Mouse (Mus musculus) midbrain, embryonic 13.5 days (tissue): Measurements from ENCODE around the gene Ppp1r8. TPM values are rescaled to one million over a fixed set of nuclear protein-coding genes. Genes with fewer than 3 reads are reported as not detected.

Experiments
- ATAC-seq: fragments of 200-750 bp; cut with Nextera tagmentation; 2 replicates; pipeline ENCODE4 v1.8.0; 2017; ENCODE audit warnings: mild to moderate bottlenecking, moderate TSS enrichment, moderate library complexity
- H3K27ac ChIP-seq: fragments of 300-500 bp; sonication (generic); 2 replicates; pipeline ENCODE4 v1.5.1; 2015; ENCODE audit warnings: inconsistent platforms, mild to moderate bottlenecking, moderate library complexity
- H3K27me3 ChIP-seq: fragments of 300-500 bp; sonication (generic); 2 replicates; pipeline ENCODE4 v1.6.1; 2015; ENCODE audit warnings: mild to moderate bottlenecking, inconsistent platforms
- H3K36me3 ChIP-seq: fragments of 300-500 bp; sonication (generic); 2 replicates; pipeline ENCODE4 v1.6.1; 2015; ENCODE audit warnings: mild to moderate bottlenecking, inconsistent platforms
- H3K4me1 ChIP-seq: fragments of 300-500 bp; sonication (generic); replicated peaks from 2 replicates; pipeline ENCODE4 v1.6.1; 2015; ENCODE audit warnings: inconsistent platforms
- H3K4me2 ChIP-seq: fragments of 300-500 bp; sonication (generic); replicated peaks from 2 replicates; pipeline ENCODE4 v1.6.1; 2015; ENCODE audit warnings: moderate library complexity, mild to moderate bottlenecking, inconsistent platforms
- H3K4me3 ChIP-seq: fragments of 300-500 bp; sonication (generic); replicated peaks from 2 replicates; pipeline ENCODE4 v1.5.1; 2015; ENCODE audit warnings: mild to moderate bottlenecking, inconsistent platforms
- H3K9ac ChIP-seq: fragments of 300-500 bp; sonication (generic); replicated peaks from 2 replicates; pipeline ENCODE4 v1.6.1; 2015; ENCODE audit warnings: mild to moderate bottlenecking, inconsistent platforms
- H3K9me3 ChIP-seq: fragments of 300-500 bp; sonication (generic); 2 replicates; pipeline ENCODE4 v1.6.1; 2016; ENCODE audit warnings: mild to moderate bottlenecking, inconsistent platforms
- WGBS: fragments of 180-500 bp; shearing (Covaris S2); methylation state at CpG from one replicate; pipeline ENCODE4 v1.1.7; 2015; 5-methylcytosine and 5-hydroxymethylcytosine counted together
- polyA plus RNA-seq: library from polyadenylated mRNA; unstranded; fragments of >200 nt; fragmentation: Nextera tagmentation; extraction: Ambion mirVana; gene quantifications from 2 replicates; pipeline ENCODE4 v1.2.1, GENCODE M21; 2015

The Ppp1r8 gene
- polyA plus RNA-seq, result 59.8 and 60.4 TPM in 2 replicates

- Histone ChIP-seq H3K36me3 (peaks cover 33% of the 10 kb centered on the region), H3K4me3 (peak within 1 kb of the TSS; percentile 93), H3K9me3 (no peaks in the 10 kb centered on the region), H3K4me2 (peak within 1 kb of the TSS; percentile 63), H3K27ac (peak within 1 kb of the TSS; percentile 85), H3K9ac (peak within 1 kb of the TSS; percentile 96), H3K4me1 (peaks cover 17% of the 10 kb centered on the region), H3K27me3 (no peaks in the 10 kb centered on the region)
- under 1% methylated on average over 40 of the region's 40 CpGs for WGBS
- ATAC-seq, result peak; percentile 99
These were observed at the start of gene Ppp1r8 for GRCm38 (mm10) chr4:132842970-132843704. TSS of gene Ppp1r8 (minus strand) at chr4:132843169.

- Histone ChIP-seq H3K9me3 (no peaks in the 10 kb centered on the region), H3K27me3 (no peaks in the 10 kb centered on the region), H3K4me1 (peaks cover 33% of the 10 kb centered on the region), H3K36me3 (peaks cover 9% of the 10 kb centered on the region; the same call in 1 of the 2 replicates), H3K4me2 (peak overlapping the region; percentile 82), H3K9ac (peak overlapping the region; percentile 96), H3K27ac (peak overlapping the region; percentile 84; the same call in 1 of the 2 replicates), H3K4me3 (peak overlapping the region; percentile 97)
- ATAC-seq, result no peak
- WGBS, result 15% methylated on average over 9 of the region's 9 CpGs
These were observed 41.9 kb upstream of the Ppp1r8 start for GRCm38 (mm10) chr4:132884844-132885374.

GRCm38 (mm10) chr4:132884064-132884843 is 41.3 kb upstream of the Ppp1r8 start, which contains the start of gene Stx12:
TSS of gene Stx12 (minus strand) at chr4:132884509.
- Histone ChIP-seq H3K27ac (peak within 1 kb of the TSS; percentile 84), H3K27me3 (no peaks in the 10 kb centered on the region), H3K4me3 (peak within 1 kb of the TSS; percentile 97), H3K9ac (peak within 1 kb of the TSS; percentile 96), H3K4me1 (peaks cover 33% of the 10 kb centered on the region), H3K36me3 (peaks cover 9% of the 10 kb centered on the region; the same call in 1 of the 2 replicates), H3K9me3 (no peaks in the 10 kb centered on the region), H3K4me2 (peak within 1 kb of the TSS; percentile 82)
- under 1% methylated on average over 72 of the region's 72 CpGs for WGBS
- peak; percentile 96 for ATAC-seq

GRCm38 (mm10) chr4:132883561-132884063 is 40.6 kb upstream of the Ppp1r8 start:
- H3K9ac ChIP-seq, result peak overlapping the region; percentile 96
- H3K27me3 ChIP-seq, result no peaks in the 10 kb centered on the region
- no peaks in the 10 kb centered on the region for H3K9me3 ChIP-seq
- peak overlapping the region; percentile 82 for H3K4me2 ChIP-seq
- H3K27ac ChIP-seq, result peak overlapping the region; percentile 84
- WGBS, result 5% methylated on average over 21 of the region's 21 CpGs
- no peak; the same call in 1 of the 2 replicates for ATAC-seq
- H3K4me3 ChIP-seq, result peak overlapping the region; percentile 97
- peaks cover 9% of the 10 kb centered on the region; the same call in 1 of the 2 replicates for H3K36me3 ChIP-seq
- H3K4me1 ChIP-seq, result peaks cover 33% of the 10 kb centered on the region

GRCm38 (mm10) chr4:132874363-132875097 is 31.6 kb upstream of the Ppp1r8 start:
- Histone ChIP-seq H3K4me2 (no peak overlapping the region), H3K4me3 (no peak overlapping the region), H3K9ac (no peak overlapping the region), H3K27me3 (no peaks in the 10 kb centered on the region), H3K9me3 (no peaks in the 10 kb centered on the region), H3K4me1 (no peaks in the 10 kb centered on the region), H3K36me3 (peaks cover 22% of the 10 kb centered on the region), H3K27ac (no peak overlapping the region)
- WGBS, result 93% methylated on average over 7 of the region's 7 CpGs
- no peak for ATAC-seq

GRCm38 (mm10) chr4:132873481-132874362 is 30.8 kb upstream of the Ppp1r8 start:
- Histone ChIP-seq H3K27ac (no peak overlapping the region), H3K36me3 (peaks cover 30% of the 10 kb centered on the region), H3K4me1 (no peaks in the 10 kb centered on the region), H3K27me3 (no peaks in the 10 kb centered on the region), H3K9ac (no peak overlapping the region), H3K4me3 (no peak overlapping the region), H3K4me2 (no peak overlapping the region), H3K9me3 (no peaks in the 10 kb centered on the region)
- 89% methylated on average over 11 of the region's 11 CpGs for WGBS
- ATAC-seq, result no peak

GRCm38 (mm10) chr4:132871116-132871515 is 28.1 kb upstream of the Ppp1r8 start:
- Histone ChIP-seq H3K4me1 (no peaks in the 10 kb centered on the region), H3K9ac (no peak overlapping the region), H3K4me3 (no peak overlapping the region), H3K27ac (no peak overlapping the region), H3K36me3 (peaks cover 56% of the 10 kb centered on the region), H3K27me3 (no peaks in the 10 kb centered on the region), H3K9me3 (no peaks in the 10 kb centered on the region), H3K4me2 (no peak overlapping the region)
- WGBS, result 90% methylated on average over 3 of the region's 3 CpGs
- no peak for ATAC-seq

- WGBS, result 95% methylated on average over 2 of the region's 2 CpGs
- Histone ChIP-seq H3K4me2 (no peak overlapping the region), H3K27ac (no peak overlapping the region), H3K4me3 (no peak overlapping the region), H3K27me3 (no peaks in the 10 kb centered on the region), H3K9me3 (no peaks in the 10 kb centered on the region), H3K4me1 (no peaks in the 10 kb centered on the region), H3K9ac (no peak overlapping the region), H3K36me3 (peaks cover 79% of the 10 kb centered on the region)
- no peak for ATAC-seq
These were observed 21.9 kb upstream of the Ppp1r8 start for GRCm38 (mm10) chr4:132864856-132865255.

- H3K9ac ChIP-seq, result no peak overlapping the region
- H3K4me1 ChIP-seq, result no peaks in the 10 kb centered on the region
- H3K36me3 ChIP-seq, result peaks cover 75% of the 10 kb centered on the region
- WGBS, result 92% methylated on average over 13 of the region's 13 CpGs
- H3K27ac ChIP-seq, result no peak overlapping the region
- H3K9me3 ChIP-seq, result no peaks in the 10 kb centered on the region
- H3K4me3 ChIP-seq, result no peak overlapping the region
- no peaks in the 10 kb centered on the region for H3K27me3 ChIP-seq
- no peak overlapping the region for H3K4me2 ChIP-seq
- no peak for ATAC-seq
These were observed 20.0 kb upstream of the Ppp1r8 start for GRCm38 (mm10) chr4:132863012-132863411.

- H3K36me3 ChIP-seq, result peaks cover 75% of the 10 kb centered on the region
These were observed 17.9 kb upstream of the Ppp1r8 start for GRCm38 (mm10) chr4:132860880-132861279.

More at GRCm38 (mm10) chr4:132860880-132861279, 17.9 kb upstream of the Ppp1r8 start:
- ATAC-seq, result no peak
- Histone ChIP-seq H3K27me3 (no peaks in the 10 kb centered on the region), H3K27ac (no peak overlapping the region), H3K4me1 (no peaks in the 10 kb centered on the region), H3K4me3 (no peak overlapping the region), H3K9ac (no peak overlapping the region), H3K9me3 (no peaks in the 10 kb centered on the region), H3K4me2 (no peak overlapping the region)
- WGBS, result 94% methylated on average over 1 of the region's 1 CpGs
